ENCODE assay signal across 22 mouse cellular contexts in the genomic region with DNA sequence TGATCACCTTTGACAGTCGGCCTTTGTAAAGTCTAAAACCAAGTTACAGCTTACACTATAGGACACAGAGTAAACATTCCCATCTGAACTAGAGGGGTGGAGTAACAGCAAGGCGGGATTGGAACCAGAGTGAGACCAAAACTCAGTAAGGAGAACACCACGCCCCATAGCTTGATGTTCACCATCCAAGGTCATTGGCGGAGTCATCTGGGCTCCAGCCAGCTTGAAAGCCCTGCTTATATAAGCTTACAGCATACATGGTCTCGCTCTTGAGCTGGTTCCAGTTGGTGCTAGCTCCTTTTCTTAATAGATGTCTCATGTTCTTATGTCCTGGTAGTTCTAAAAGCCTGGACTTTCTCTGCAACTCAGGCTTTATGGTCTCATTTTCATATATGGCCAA.
DNase-seq lines count a peak whose midpoint lies in the region; ATAC-seq lines count a peak whose summit lies in the region.
"Had no signal": no experiment of that assay in that cellular context is flagged by ENCODE, and none has a peak within 500 bp of the region (broad histone marks: within the 10 kb centered on the region; RNA-seq: fewer than 3 reads in every experiment).

No protein-coding gene starts in this region.

- no peaks in the 10 kb centered on the region for H3K36me3 ChIP-seq in stomach, embryonic 16.5 days (ENCODE audit: control insufficient read depth, insufficient read depth, low read length)
- H3K36me3 ChIP-seq: embryonic facial prominence, embryonic 10.5 days; heart, embryonic 10.5 days; hindbrain, embryonic 13.5 days had no signal

- no peaks in the 10 kb centered on the region for H3K27me3 ChIP-seq in stomach, embryonic 16.5 days (ENCODE audit: control insufficient read depth, insufficient read depth, low read length)
- H3K27me3 ChIP-seq: forebrain, embryonic 13.5 days; hindbrain, embryonic 13.5 days; Patski had no signal

- no peak overlapping the region for H3K9ac ChIP-seq in stomach, embryonic 16.5 days (ENCODE audit: low read length)
- H3K9ac ChIP-seq: forebrain, embryonic 13.5 days; forebrain, postnatal 0 days; hindbrain, embryonic 13.5 days had no signal

- peak; percentile 47; the same call in 1 of the 2 replicates for ATAC-seq in stomach, embryonic 16.5 days (ENCODE audit: insufficient read depth, low FRiP score)
- ATAC-seq: activated CD4-positive, CD25-positive, alpha-beta regulatory T cell, adult 4 months; forebrain, embryonic 13.5 days; forebrain, postnatal 0 days; hindbrain, postnatal 0 days; Patski had no signal

- DNase-seq in heart, adult 11 months = peak; percentile 85
- no peak for DNase-seq in heart, postnatal 36 days
- peak; percentile 48 for DNase-seq in NIH3T3 (ENCODE audit: low read depth)
- DNase-seq in adrenal gland, postnatal 10 days = peak; percentile 37
- no peak for DNase-seq in lung, postnatal 14 days
- DNase-seq in kidney, postnatal 25 days = no peak
- DNase-seq: cerebellum, adult 11-12 months; cerebellum, adult 9-11 months; cerebellum, postnatal 36 days; forebrain, postnatal 0 days; gastrocnemius, adult 2 months; gastrocnemius, postnatal 25 days; heart, adult 18-20 months; heart, postnatal 10 days had no signal

- 60% methylated on average over 5 of the region's 5 CpGs for WGBS in stomach, embryonic 16.5 days

- H3K4me2 ChIP-seq in stomach, embryonic 16.5 days (ENCODE audit: low read depth, low read length) = no peak overlapping the region
- H3K4me2 ChIP-seq: forebrain, embryonic 13.5 days; hindbrain, embryonic 13.5 days had no signal

- intact Hi-C loops in heart, postnatal 36 days (cut with DNase I) = no loop called here

- H3K4me1 ChIP-seq in stomach, embryonic 16.5 days (ENCODE audit: control insufficient read depth, insufficient read depth, low read length) = no peaks in the 10 kb centered on the region
- H3K4me1 ChIP-seq: hindbrain, embryonic 13.5 days had no signal

- no peak overlapping the region for H3K4me3 ChIP-seq in stomach, embryonic 16.5 days (replicated peaks; ENCODE audit: low read length)
- H3K4me3 ChIP-seq: embryonic facial prominence, embryonic 10.5 days; forebrain, embryonic 13.5 days; gastrocnemius, adult 2 months; heart, embryonic 10.5 days; hindbrain, embryonic 13.5 days had no signal

- H3K9me3 ChIP-seq in stomach, embryonic 16.5 days (replicated peaks; ENCODE audit: control insufficient read depth, low read length) = no peaks in the 10 kb centered on the region
- H3K9me3 ChIP-seq: embryonic facial prominence, embryonic 10.5 days; forebrain, embryonic 13.5 days; heart, embryonic 10.5 days; hindbrain, embryonic 13.5 days had no signal

- H3K27ac ChIP-seq in stomach, embryonic 16.5 days (ENCODE audit: low read length) = no peak overlapping the region
- H3K27ac ChIP-seq: embryonic facial prominence, embryonic 10.5 days; forebrain, embryonic 13.5 days; gastrocnemius, adult 2 months; heart, embryonic 10.5 days; hindbrain, embryonic 13.5 days; hindbrain, postnatal 0 days had no signal

Comparison
In these comparisons a context has a peak if more than half of its experiments do, and no peak if none do; other contexts are left out.
1. DNase-seq: peak in heart, adult 11 months (single experiment), NIH3T3 (single experiment) and adrenal gland, postnatal 10 days (single experiment); none in heart, postnatal 36 days (0 of 2), lung, postnatal 14 days (single experiment) and kidney, postnatal 25 days (0 of 2).